Mouse (Mus musculus) layer of hippocampus, adult 9-11 months (tissue): Measurements from ENCODE around the gene Grcc10.

Experiments used
- DNase-seq: peaks from one replicate; pipeline ENCODE4 v3.0.0; 2022

The Grcc10 gene

DNA sequence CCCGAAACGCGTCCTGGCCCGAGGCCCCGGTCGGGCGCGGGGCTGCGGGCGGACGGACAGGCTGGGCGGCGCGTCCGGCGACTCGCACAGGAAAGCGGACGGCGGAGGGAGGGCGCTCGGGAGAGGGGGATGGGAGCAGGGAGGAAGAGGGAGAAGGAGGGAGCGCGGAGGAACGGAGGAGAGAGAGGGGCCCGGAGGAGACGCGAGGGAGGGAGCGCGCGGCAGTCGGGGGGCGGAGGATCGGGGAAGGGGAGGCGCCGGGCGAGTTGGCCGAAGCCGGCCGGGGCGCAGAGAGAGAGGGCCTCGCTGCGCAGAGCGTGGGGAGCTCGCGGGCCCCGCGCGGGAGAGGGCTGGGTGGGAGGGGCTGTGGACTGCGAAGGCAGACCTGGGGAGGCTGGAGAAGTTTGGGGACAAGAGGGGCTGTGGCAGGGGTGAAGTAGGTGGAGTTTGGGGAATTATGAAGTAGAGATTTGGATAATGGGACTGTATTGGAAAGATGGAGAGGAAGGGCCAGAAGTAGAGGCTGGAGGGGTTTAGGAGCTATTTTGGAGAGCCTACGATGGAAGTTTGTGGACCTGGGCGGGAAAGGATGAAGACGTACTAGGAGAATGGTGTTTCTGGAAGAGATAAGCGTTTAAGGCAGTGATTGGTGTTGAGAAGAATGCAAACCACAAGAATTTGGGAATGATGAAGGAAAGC, 15.6 kb upstream of the Grcc10 start:
- peak; percentile 79 for DNase-seq

DNA sequence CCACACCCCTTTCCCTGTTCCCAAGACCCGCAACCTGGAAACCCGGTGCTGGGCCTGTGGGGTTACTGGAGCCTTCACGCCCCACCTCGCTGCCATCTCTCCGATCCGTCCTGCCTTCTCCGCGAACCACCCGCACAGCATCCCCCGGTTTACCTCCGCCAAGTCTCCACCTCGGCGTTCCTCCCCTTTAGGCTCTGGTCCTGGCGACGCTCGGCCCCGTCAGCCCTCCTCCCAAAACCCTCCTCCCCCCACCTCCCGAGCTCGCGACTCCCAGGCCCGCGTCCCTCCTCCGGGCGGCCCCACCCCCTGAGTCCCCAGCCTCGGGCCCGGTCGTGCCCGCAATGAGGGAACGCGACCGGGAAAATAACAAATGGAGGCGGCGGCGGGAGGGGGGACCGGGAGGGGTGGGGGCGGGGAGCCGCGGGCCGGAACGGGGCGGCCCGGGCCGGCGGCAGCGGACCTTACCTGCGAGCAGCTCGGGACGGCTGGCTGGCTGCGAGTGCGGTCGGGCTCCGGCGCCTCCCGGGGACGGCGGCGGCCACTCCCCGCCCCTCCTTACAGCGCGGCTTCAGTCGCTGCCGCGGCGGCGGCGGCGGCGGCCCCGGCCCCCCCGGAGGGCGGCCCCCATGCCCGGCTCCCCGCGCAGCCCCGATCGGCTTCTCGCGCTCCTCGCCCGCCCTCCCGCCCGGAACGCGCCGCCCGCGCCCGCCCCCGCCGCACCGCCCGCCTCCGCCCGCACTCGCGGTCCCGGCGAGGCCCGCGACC, 14.8 kb upstream of the Grcc10 start, which contains the start of the genes Gm45234 and Atn1:
Gene Gm45234 (minus strand): TSS at position 191 of the 765 bp plus-strand sequence.
Gene Atn1 (minus strand): TSS at position 694 of the 765 bp plus-strand sequence.
- DNase-seq = no peak

DNA sequence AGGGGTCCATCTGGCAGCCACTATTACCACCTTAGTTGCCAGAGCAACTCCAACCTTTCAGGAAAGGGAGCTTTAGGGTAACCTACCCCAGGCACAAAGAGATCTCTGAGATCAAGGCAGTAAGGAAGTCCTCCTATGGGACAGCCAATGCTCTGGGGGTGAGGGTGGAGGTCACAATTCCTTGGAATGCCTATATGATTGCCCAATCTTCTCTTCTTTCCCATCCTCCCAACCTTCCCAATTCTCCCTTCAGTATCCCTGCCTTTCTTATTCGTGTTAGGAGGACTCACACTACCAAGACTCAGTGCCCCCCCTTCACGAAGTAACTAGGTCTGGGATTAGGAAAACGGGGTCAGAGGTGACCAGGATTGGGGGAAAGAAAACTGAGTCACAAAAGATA, 14.1 kb upstream of the Grcc10 start:
- no peak for DNase-seq

DNA sequence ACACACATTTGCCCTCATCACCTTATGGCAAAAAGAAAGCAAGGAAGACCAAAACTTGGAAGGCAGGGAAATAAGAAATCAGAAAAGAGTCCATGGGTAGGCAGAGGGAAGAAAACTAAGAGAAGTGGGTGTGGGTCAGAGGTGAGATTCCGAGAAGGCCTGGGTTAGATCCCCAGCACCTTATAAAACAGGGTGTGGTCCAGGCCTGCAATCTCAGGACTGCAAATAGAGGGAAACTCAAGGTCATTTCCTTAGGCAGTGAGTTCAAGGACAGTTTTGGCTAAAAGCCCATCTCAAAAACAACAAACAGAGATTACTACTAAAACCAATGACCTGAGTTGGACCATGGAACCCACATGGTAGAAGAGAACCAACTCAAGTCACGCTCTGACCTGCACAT, 12.7 kb upstream of the Grcc10 start:
- no peak for DNase-seq

DNA sequence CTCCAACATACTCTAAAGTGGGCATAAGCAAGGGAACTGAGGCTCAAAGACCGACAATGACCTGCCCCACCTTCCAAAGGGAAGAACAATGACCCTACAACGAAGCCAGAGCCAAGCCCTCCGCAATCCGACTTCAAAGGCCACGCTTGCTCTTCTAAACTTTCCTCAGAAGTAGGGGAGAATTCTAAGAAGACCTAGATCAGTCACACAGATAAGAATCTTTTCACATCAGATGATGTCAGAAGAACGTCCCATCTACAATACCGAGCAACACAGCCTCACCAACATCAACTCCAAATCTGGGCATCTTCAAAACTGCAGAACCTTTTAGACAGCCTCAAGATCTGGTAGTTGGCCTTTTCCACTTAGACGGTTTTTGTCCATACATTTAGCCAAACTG, 9.2 kb upstream of the Grcc10 start:
- no peak for DNase-seq

DNA sequence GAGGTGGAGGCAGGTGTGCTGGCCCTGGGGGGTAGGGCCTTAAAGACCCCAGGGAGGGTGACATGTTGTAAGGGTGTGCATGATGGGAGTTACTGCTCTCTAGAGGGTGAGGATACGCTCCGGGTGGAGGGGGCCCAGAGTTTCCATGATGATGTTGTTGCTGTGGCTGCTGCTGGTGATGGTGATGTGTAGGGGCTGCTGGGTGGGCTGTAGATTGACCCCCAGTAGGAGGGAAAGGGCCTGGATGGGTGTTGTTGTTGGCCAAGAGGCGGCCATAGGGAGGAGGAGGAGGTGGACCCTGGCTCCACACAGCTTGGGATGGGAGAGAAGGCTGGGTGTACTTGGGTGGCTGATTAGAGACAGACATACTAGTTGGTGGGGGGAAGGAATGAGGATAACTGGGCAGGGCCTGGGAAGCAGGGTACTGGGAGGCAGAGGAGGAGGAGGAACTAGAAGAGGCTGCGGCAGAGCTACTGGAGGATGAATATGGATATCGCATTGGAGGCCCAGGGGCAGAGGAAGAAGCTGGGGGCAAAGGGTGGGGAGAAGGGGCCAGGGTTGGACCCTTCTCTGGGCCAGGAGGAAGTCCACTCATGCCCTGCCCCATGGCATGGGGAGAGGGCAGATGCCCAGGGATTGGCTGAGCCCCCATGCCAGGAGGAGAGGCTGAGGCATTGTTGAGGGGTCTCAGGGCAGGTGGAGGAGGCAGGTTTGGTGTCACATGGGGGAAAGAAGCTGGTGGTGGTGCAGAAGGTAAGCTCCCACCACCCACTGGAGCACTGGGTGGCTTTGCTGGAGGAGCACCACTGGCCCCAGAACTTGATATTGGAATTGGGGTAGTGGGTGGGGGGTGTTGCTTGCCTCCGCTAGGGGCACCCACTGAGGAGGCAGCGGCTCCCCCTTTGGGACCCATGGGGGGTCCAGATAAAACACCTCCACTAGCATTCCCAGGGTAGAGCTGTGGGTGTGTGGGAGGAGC, 5.8 kb upstream of the Grcc10 start:
- DNase-seq = no peak

DNA sequence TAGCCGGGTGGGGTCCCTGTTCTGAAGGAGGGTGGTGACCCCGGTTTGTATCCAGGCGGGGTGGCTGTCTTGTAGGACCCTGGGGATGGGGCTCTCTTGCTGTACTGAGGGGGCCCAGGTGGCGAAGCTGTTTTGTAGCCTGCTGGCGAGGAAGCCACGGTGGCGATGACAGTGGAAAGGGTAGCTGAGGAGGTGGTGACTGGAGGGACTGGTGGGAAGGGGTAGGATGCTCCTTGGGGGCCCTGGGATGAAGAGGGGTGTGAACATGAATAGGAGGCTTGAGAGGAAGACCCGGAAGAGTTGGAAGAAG, 5.1 kb upstream of the Grcc10 start:
- no peak for DNase-seq

DNA sequence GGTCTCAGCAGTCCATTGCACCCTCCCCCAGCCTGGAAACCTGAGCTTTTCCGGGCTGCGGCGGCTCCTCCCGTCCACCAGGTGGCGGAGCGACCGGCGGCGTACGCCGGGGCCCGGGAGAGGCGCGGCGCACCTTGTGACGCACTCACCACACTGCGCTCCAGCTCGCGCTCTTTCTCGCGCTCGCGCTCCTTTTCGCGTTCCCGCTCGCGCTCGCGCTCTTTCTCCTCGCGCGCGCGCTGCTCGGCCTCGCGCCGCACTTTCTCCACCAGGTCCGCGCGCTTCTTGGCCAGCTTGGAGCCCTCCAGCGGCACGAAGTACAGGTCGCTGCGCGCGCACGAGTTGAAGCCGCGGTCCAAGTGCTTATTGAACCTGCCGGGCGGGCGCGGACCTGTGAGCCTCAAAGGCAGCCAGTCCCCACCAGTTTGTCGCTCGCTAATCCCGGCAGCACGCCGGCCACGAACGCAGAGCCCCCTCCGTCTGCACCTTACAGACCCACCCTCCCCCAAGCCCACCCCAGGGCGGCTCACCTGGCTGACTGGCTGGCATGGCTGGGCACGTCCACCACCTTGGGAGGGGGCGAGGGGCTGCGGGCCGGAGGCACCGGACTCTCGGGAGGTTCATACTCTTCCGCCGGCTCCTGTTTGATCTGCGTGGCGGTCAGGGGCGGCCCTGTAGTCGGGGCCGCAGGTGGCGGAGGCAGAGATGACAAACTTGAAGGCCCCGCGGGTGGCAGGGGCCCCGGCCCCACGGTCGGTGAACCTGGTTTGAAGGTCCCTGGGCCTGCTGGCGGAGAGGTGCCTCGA, 4.5 kb upstream of the Grcc10 start:
- DNase-seq = peak; percentile 94

DNA sequence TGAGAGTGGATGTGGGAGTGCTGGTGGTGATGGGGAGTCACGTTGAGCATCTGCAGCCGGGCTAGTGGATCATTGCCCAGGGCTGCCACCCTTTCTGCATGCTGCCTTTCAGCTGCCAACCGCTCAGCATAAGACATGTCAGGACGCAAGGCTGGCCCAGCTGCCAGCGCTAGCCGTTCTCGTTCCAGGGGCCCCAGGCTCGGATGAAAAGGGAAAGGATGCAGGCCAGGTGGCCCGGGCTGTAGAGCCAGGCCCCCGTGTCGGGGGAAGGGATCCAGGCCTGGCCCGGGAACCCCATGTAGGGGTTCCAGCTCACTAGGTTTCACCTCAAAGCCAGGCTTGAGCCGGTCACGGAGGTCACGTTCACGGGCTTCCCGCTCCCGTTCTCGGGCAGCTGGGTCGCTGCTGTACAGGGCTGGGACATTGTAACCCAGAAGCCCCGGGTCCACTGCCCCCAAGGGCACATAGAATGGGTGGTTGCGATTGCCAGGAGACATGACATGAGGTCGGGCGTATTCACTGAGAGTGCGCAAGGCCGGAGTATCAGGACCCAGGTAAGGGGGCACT, 3.7 kb upstream of the Grcc10 start:
- no peak for DNase-seq

DNA sequence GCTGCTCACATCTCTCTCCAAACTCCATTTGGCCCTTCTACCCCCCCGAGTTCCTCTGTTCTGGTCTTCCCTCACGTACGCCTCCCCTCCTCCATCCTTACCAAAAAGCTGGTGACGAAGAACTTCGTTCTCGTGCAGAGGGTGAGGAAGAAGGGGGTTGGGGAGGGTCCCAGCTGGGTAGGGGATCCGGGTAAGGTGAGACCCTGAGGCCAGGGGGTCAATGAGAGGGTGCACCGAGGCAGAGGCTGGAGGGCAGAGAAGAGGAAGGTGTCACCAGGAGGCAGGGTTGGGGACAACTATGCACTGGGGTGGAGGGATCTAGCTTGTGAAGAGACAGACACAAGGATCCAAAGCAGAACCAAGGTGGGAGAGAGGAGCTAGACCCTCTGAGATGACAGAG, 2.5 kb upstream of the Grcc10 start:
- no peak for DNase-seq

DNA sequence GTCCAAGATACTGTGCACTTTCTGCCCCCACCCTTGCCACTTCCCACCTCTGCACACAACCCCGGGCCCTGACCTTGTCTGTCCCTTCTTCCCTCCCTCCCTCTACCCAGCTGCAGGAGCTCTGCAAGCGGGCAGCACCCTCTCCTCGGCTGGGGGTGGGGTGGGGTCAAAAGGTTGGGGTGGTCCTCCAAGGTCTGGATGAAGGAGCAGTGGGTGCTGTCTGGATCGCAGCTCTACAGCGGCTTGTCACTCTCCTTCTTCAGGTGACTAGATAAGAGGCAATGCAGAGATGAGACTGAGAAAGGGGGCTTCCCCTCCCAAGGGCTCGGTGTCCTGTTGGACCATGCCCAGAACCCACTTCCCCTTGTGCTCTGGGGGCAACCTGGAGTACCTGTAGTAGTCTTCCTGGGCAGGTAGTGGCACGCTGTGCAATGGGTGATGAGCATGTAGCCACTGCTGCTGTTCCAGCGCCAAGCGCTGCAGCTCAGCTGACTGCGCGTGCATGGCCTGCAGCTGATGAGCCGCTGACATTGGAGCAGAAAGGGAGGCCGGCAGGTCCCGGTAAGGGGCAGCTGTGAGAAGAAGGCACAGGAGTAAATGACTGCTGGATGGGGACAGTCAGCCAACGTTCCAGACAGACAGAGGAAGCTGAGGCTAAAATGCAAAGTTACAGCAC, 1.8 kb upstream of the Grcc10 start:
- no peak for DNase-seq

DNA sequence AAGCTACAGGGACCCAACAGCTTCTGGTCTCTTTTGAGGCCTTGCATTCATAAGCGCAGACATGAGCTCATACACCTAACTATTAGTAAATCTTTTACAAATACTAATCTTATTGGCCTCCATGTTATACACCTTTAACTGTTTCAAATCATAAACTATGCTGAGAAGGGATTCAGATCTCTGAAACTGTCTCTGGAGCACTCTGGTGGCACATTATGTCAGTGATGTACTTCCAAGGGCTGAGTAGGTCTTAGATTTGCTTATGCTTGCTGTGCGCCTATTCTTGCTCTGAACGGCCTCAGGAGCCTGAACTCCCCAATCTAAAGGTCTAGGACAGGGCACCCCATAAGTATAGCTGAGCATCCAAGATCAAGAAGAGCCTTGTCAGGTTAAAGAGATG, 668 bp upstream of the Grcc10 start:
- no peak for DNase-seq

DNA sequence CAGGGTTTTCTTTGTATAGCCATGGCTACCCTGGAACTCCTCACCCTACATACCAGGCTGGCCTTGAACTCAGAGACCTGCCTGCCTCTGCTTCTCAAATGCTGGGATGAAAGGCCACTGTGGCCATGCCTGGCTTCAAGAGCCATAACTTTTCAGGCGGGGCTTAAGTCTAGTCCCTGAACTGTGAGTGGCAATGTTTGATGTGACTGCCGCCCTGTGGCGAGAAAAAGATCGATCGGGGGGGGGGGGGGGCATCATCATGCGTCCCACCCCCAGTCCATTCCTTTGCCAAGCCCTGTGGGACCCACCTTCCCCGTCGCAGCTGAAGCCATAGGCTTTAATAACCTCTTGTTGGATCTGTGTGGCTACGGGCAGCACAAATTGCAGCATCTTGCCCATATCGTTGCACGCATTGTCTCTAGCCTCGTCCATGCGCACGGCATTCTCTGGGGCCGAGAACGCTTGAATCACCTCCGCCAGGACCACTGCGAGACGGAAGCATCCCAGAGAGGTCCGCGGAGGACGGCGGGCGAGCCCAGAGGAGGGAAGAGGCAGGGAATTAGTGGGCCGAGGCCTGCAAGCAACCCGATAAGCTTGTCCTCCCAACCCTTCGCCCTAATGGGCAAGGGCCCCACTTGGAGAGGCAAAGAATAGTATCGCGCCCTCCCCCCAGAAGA, 825 bp downstream of the Grcc10 start:
- DNase-seq = peak; percentile 66

DNA sequence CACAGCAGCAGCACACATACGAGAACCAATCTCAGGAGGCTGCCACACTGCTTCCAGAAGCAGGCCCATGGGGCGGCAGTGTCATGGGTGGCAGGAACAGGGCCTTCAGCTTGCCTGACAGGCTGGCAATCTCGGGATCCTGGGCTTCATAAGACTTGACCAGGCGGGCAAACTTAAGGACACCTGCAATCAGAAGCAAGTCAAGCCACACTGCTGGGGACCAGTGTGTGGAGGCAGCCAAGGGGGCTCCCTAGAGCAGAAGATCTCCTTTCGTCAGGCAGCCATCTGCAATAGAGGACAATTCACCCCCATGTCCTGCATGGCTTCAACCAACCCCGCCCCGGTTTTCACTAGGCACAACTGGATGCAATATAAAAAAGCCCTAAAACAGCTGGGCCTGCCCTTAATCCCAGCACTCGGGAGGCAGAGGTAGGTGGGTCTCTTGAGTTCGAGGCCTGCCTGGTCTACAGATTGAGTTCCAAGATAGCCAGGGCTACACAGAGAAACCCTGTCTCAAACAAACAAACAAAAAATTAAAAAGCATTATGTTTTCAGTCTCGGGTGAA, 1.9 kb downstream of the Grcc10 start:
- DNase-seq = no peak

DNA sequence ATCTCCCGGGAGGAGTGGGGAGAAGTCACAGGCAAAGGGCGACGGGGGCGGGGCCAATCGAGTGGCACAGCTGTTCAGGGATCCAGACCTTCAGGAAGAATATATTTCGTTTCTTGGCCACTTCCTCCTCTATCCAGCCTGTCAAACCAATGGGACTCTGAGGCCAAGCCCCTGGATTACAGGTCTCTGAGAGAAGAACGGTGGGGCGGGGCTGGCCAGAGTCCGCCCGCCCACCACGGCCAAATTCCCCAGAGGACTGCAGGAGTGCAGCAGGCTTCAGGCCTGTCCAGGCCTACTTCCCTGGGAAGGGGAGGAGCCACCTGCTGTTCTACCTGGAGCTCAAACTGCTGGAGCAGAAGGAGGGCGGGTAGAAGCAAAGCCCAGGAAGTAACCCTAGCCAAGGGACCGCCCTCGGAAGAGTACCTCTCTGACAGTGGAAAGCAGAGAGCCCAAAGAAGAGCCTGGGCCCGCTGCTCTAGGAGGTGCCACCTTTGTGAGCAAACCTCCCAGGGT, 2.6 kb downstream of the Grcc10 start, which contains the start of gene Ptpn6:
Gene Ptpn6 (minus strand): TSS at position 204 of the 513 bp plus-strand sequence.
- peak; percentile 5 for DNase-seq

DNA sequence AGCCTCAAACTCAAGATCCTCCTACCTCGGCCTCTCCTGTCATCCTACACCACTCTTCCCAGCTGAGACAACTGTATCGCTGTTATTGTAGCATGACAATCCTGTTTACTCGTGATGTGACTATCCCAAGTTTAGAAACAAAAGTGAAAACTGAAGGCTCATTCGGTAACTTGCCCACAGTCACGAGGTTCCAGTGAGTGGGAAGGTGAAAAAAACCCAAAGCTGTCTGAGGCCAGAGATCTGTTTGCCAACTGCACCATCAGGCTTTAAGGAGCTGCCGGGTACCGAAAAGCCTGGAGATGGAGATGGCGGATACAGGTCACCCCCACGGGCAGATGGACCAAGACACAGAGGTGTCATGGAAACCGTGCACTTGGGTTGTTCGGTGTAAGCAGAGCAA, 4.1 kb downstream of the Grcc10 start:
- peak; percentile 33 for DNase-seq

DNA sequence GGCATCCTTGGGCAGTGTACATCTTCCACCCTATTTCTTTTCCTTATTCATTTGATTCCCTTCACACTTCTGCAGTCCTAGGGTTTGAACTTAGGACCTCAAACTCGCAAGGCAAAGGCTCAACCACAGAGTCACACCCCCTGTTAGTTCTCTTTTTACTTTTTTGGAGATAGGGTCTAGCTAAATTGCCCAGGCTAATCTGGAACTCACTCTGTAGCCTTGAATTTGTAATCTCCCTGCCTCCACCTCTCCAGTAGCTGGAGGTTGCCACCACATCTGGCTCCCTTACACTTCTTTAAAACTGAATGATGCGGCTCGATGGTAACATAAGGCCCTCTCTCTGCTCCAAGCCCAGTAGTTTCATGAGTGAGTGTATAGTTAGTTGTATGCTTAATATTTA, 6.8 kb downstream of the Grcc10 start:
- DNase-seq = no peak

DNA sequence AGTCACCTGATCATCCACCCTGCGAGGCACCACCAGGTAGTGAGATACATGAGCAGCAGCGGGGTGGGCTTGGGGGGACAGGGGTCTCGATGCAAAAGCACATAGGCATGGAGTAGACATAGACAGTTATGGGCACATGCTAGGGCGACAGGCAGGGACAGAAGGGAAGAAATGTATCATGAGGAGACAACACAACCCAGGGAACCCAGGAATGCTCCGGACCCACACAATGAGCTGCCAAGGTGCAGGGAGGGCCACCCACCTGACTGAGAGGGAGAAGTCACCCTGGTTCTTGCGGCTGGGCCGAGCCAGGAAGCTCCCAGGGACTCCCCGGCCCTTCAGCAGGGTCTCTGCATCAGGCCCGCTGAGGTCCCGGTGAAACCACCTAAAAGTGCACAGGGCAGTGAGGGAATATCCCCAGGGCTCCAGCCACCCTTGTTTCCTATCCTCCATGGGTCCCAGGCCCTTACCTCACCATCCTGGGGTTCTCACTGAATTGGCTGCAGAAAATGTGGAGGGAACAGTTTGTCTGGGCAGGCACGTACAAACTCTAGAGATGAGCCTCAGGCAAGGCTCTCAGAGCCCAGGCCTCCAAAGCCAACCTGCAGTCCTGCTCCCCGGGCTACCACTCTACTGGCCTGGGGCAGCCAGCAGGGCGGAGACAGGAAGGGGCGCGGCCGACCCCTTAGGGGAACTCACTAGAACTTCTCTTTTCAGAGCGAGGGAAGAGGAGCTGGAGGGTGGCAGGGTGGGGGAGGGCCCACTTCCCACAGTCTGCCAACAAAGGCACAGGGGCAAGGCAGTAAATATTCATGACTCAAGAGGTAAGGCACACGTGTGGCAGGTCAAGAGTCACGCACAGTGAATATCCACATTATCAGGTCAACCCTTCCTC, 8.5 kb downstream of the Grcc10 start:
- DNase-seq = peak; percentile 74

DNA sequence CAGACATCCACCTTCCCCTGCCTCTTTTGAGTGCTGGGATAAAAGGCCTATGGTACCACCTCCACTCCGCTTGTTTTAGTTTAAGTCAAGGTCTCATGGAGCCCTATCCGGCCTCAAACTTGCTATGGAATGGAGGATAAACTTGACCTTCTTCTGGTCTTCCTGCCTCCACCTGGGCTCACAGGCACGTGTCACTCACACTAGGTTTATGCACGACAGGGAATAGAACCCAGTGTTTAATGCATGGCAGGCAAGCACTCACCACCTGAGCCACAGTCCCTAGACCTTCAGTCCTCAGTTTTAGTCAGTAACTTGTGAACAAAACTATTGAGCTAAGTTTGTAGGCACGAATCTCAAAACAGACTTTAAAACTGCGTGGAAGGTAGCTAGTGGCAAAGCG, 10.1 kb downstream of the Grcc10 start:
- no peak for DNase-seq
